In genomic region chrX:109087073-109087472, GRCm38 (mm10) we compare ENCODE assay signal across 24 mouse cellular contexts.
"Had no signal": no experiment of that assay in that cellular context is flagged by ENCODE, and none has a peak within 500 bp of the region (broad histone marks: within the 10 kb centered on the region; RNA-seq: fewer than 3 reads in every experiment).

No protein-coding gene starts in this region.

- H3K36me3 ChIP-seq: heart, embryonic 12.5 days; hindbrain, embryonic 10.5 days; hindbrain, embryonic 12.5 days; intestine, embryonic 15.5 days; limb, embryonic 10.5 days; limb, embryonic 12.5 days; liver, embryonic 13.5 days; liver, embryonic 15.5 days had no signal

- H3K4me3 ChIP-seq: heart, embryonic 12.5 days; hindbrain, embryonic 10.5 days; hindbrain, embryonic 12.5 days; intestine, embryonic 15.5 days; left cerebral cortex, adult 2 months; limb, embryonic 10.5 days; limb, embryonic 12.5 days; liver, embryonic 13.5 days; liver, embryonic 15.5 days had no signal

- H3K4me2 ChIP-seq: heart, embryonic 12.5 days; hindbrain, embryonic 12.5 days; hindbrain, embryonic 14.5 days; intestine, embryonic 15.5 days; limb, embryonic 12.5 days; liver, embryonic 11.5 days; liver, embryonic 13.5 days; liver, embryonic 15.5 days had no signal

- H3K4me1 ChIP-seq: heart, embryonic 12.5 days; hindbrain, embryonic 10.5 days; hindbrain, embryonic 12.5 days; intestine, embryonic 15.5 days; limb, embryonic 10.5 days; limb, embryonic 12.5 days; liver, embryonic 13.5 days; liver, embryonic 15.5 days had no signal

- ATAC-seq: hindbrain, embryonic 16.5 days; inflammation-experienced regulatory T-cells, adult 6 months; intestine, embryonic 15.5 days; intestine, postnatal 0 days had no signal

- H3K27ac ChIP-seq: hindbrain, embryonic 10.5 days; hindbrain, embryonic 12.5 days; hindbrain, embryonic 14.5 days; intestine, embryonic 15.5 days; left cerebral cortex, adult 2 months; limb, embryonic 10.5 days; limb, embryonic 12.5 days; liver, embryonic 13.5 days; liver, embryonic 15.5 days had no signal

- H3K9me3 ChIP-seq: heart, embryonic 12.5 days; hindbrain, embryonic 10.5 days; hindbrain, embryonic 12.5 days; intestine, embryonic 15.5 days; limb, embryonic 10.5 days; limb, embryonic 12.5 days; liver, embryonic 13.5 days; liver, embryonic 15.5 days had no signal

- DNase-seq: gastrocnemius, postnatal 14 days; heart, adult 18-20 months; heart, postnatal 10 days; heart, postnatal 4 days; kidney, adult 18-20 months; kidney, adult 8-10 months; kidney, postnatal 10 days; kidney, postnatal 25 days; kidney, postnatal 4 days; liver; liver, embryonic 13.5 days had no signal

- H3K27me3 ChIP-seq: heart, embryonic 12.5 days; hindbrain, embryonic 12.5 days; intestine, embryonic 15.5 days; limb, embryonic 12.5 days; liver, embryonic 13.5 days; liver, embryonic 15.5 days had no signal

- H3K9ac ChIP-seq: heart, embryonic 12.5 days; hindbrain, embryonic 12.5 days; hindbrain, embryonic 14.5 days; intestine, embryonic 15.5 days; limb, embryonic 12.5 days; liver, embryonic 13.5 days; liver, embryonic 15.5 days had no signal
